Mouse (Mus musculus) testis, adult 2 months (tissue): ENCODE measurements around the gene Cbs.

ENCODE experiments used
- CTCF ChIP-seq: fragments of 200-500 bp; IDR thresholded peaks from 2 replicates; pipeline ENCODE4 v1.5.1; 2012; ENCODE audit warnings: low read depth, mild to moderate bottlenecking, inconsistent platforms, low read length, moderate library complexity; ENCODE audit not compliant: control insufficient read depth, insufficient read depth, insufficient replicate concordance
- POLR2A ChIP-seq: fragments of 200-500 bp; IDR thresholded peaks from 2 replicates; pipeline ENCODE4 v1.6.1; 2012; ENCODE audit warnings: low read depth, mild to moderate bottlenecking, inconsistent platforms, low read length, moderate library complexity; ENCODE audit not compliant: control insufficient read depth

GRCm38 (mm10) chr17:31564015-31564857 lies 72.8 kb downstream of the Cbs start, which contains the start of gene Pknox1:
- no peak for TF ChIP-seq CTCF
- TF ChIP-seq POLR2A, result peak; percentile 50; the same call in 1 of the 2 replicates
